Mouse (Mus musculus) small intestine, adult 2 months (tissue): ENCODE results near the gene Atg9b.

Experiments used
- CTCF ChIP-seq: fragments of 200-500 bp; IDR thresholded peaks from 2 replicates; pipeline ENCODE4 v1.5.1; 2012; ENCODE audit warnings: low read depth, mild to moderate bottlenecking, control low read depth, inconsistent platforms, low read length, moderate library complexity, mixed read lengths; ENCODE audit not compliant: insufficient replicate concordance, insufficient read length; ENCODE audit errors: extremely low read depth
- POLR2A ChIP-seq: fragments of 200-500 bp; IDR thresholded peaks from 2 replicates; pipeline ENCODE4 v1.6.1; 2012; ENCODE audit warnings: low read depth, mild to moderate bottlenecking, control low read depth, inconsistent platforms, low read length, moderate library complexity

DNA sequence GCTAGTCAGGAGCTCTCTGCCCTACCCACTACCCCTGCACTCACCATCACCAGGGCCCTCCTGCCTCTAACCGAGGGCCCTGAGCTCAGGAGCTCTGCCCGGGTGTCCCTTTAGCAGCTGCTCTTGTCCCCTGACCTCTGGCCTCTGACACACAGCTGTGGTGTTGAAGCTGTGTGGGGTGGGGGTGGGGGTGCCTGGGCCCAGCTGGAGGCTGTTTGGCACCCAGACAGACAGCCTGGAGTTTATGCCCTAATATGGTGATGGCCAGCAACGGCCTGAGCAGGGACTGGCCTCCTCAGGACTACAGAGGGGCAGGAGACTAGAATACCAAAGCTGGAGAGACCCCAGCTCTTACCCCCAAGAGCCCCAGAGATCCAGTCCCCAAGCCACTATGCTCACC is 57.2 kb downstream of the Atg9b start:
- no peak for TF ChIP-seq CTCF
- no peak for TF ChIP-seq POLR2A
